Mouse (Mus musculus): Measurements from ENCODE around the gene Ccr3. TPM values are rescaled to one million over a fixed set of nuclear protein-coding genes. Genes with fewer than 3 reads are reported as not detected.
"Not testable (repeated sequence)": the region's sequence is repeated elsewhere in the genome, so short reads cannot be mapped to it uniquely, and the experiment has no call there.

The Ccr3 gene
- 0.11 TPM in 1 of 2 replicates, not detected in the other for polyA plus RNA-seq (2012; rRNA removed)

DNA sequence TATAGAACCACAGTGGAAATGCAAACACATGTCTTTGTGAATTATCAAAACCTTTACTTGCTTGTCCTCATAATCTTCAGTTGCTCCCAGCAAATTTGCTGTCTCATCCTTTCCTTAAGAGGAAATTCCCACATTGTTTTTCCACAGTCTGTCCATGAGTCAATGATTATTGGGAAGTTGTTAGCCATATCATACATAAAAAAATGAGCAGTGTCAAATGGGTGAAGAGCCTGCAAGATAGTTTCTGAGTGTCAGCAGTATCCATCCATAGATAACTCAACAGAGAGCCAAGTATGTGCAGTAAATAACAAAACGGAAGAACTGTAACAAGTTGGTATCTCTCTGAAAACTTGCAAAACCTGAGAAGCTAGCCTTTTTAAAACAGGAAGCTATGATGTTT lies at the start of gene Ccr3:
Ccr3 (plus strand) TSS at position 301 of the 400 bp plus-strand sequence.
- no peak for TF ChIP-seq CTCF (conservative IDR thresholded peaks at IDR 0.05; ENCODE audit: insufficient read depth, insufficient read length, low read depth, low read length)
- TF ChIP-seq POLR2A (IDR thresholded peaks at IDR 0.05; ENCODE audit: low read depth, low read length): no peak
- WGBS: 80% methylated on average over 1 of the region's 1 CpGs
- no peaks in the 10 kb centered on the region for H3K4me1 ChIP-seq (ENCODE audit: control insufficient read depth, insufficient read depth, low read length)
- no peak within 1 kb of the TSS for H3K27ac ChIP-seq (ENCODE audit: insufficient read depth, low read depth, low read length)
- no peak for DNase-seq
- no peak within 1 kb of the TSS for H3K4me3 ChIP-seq (ENCODE audit: insufficient read depth, low read depth, low read length)
- H3K36me3 ChIP-seq (ENCODE audit: control insufficient read depth, insufficient read depth, low read length): no peaks in the 10 kb centered on the region
- H3K27me3 ChIP-seq (replicated peaks; ENCODE audit: control insufficient read depth, insufficient read depth, low read length): no peaks in the 10 kb centered on the region

DNA sequence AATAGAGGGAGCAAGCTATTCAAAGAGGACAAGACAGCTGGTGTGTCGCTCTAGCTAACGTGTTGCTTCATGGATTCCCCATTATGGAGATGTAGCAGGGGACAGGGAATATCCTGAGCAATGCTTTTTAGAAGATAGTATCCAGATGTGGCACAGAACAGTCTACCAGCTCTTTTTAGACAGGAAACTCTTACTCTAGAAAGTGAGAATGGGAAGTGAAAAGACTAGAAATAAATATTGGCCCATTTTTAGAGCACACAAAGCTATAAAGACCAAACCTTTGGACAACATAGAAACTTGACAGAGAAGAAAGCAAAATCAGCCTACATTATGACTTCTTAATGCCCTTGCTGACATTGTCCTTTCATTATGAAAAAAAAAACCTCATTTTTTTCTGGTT lies 46.1 kb upstream of the Ccr3 start:
- H3K4me3 ChIP-seq (ENCODE audit: insufficient read depth, low read depth, low read length): no peak overlapping the region
- TF ChIP-seq POLR2A (IDR thresholded peaks at IDR 0.05; ENCODE audit: low read depth, low read length) (no peak), CTCF (conservative IDR thresholded peaks at IDR 0.05; ENCODE audit: insufficient read depth, insufficient read length, low read depth, low read length) (no peak)
- no peaks in the 10 kb centered on the region; the same call in 1 of the 2 replicates for H3K27me3 ChIP-seq (replicated peaks; ENCODE audit: control insufficient read depth, insufficient read depth, low read length)
- no peaks in the 10 kb centered on the region for H3K36me3 ChIP-seq (ENCODE audit: control insufficient read depth, insufficient read depth, low read length)
- WGBS: 70% methylated on average over 2 of the region's 2 CpGs
- no peak for DNase-seq
- H3K4me1 ChIP-seq (ENCODE audit: control insufficient read depth, insufficient read depth, low read length): no peaks in the 10 kb centered on the region
- no peak overlapping the region for H3K27ac ChIP-seq (ENCODE audit: insufficient read depth, low read depth, low read length)

DNA sequence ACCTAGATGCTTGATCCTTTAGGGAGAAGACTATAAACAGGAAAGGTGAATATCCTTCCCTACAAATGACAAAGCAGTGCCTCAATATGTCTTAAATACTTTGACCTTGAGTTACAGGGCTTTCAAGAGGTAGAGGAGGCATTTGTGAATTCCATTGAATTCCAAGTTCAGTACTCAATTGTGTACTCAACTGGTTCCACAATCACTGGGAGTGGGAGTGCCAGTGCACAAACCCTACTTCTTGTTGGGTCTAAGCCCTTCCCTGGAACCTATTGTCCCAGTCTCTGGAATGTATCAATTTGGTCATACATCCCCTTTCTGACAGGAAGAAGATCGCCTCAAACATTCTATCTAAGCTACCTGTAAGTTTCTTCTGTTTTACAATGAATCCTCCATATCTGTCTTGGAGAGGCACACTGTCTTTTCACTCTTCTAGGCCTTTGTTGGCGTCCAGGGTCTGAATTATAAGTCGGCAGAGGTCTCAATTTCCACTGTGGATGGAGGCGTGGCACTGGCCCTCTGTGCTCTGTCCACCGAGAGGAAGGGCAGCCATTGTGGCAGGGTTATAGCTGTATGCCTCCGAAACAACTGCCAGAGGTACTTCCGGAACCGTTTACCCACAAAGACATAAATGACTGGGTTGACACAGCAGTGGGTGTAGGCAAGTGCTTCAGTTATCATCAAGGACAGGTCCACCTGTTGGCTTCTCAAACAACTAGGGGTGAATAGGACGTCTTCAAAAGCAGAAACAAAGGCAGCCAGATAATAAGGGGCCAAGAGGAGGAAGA lies 44.7 kb upstream of the Ccr3 start:
- Histone ChIP-seq H3K36me3 (ENCODE audit: control insufficient read depth, insufficient read depth, low read length) (no peaks in the 10 kb centered on the region), H3K27ac (ENCODE audit: insufficient read depth, low read depth, low read length) (no peak overlapping the region), H3K4me3 (ENCODE audit: insufficient read depth, low read depth, low read length) (no peak overlapping the region), H3K4me1 (ENCODE audit: control insufficient read depth, insufficient read depth, low read length) (no peaks in the 10 kb centered on the region), H3K27me3 (replicated peaks; ENCODE audit: control insufficient read depth, insufficient read depth, low read length) (no peaks in the 10 kb centered on the region; the same call in 1 of the 2 replicates)
- DNase-seq: no peak
- WGBS: 82% methylated on average over 9 of the region's 9 CpGs
- TF ChIP-seq POLR2A (IDR thresholded peaks at IDR 0.05; ENCODE audit: low read depth, low read length): no peak

- Histone ChIP-seq H3K27ac (ENCODE audit: insufficient read depth, low read depth, low read length) (no peak within 1 kb of the TSS), H3K4me1 (ENCODE audit: control insufficient read depth, insufficient read depth, low read length) (no peaks in the 10 kb centered on the region), H3K27me3 (replicated peaks; ENCODE audit: control insufficient read depth, insufficient read depth, low read length) (no peaks in the 10 kb centered on the region; the same call in 1 of the 2 replicates), H3K36me3 (ENCODE audit: control insufficient read depth, insufficient read depth, low read length) (no peaks in the 10 kb centered on the region), H3K4me3 (ENCODE audit: insufficient read depth, low read depth, low read length) (no peak within 1 kb of the TSS)
- DNase-seq: no peak
- no peak for TF ChIP-seq CTCF (conservative IDR thresholded peaks at IDR 0.05; ENCODE audit: insufficient read depth, insufficient read length, low read depth, low read length)
- TF ChIP-seq POLR2A (IDR thresholded peaks at IDR 0.05; ENCODE audit: low read depth, low read length): no peak
- WGBS: 48% methylated on average over 1 of the region's 1 CpGs
Measured at GRCm38 (mm10) chr9:123978308-123978707, 43.5 kb upstream of the Ccr3 start, which contains the start of gene Ccr1l1. TSS of gene Ccr1l1 (minus strand) at chr9:123978408.

DNA sequence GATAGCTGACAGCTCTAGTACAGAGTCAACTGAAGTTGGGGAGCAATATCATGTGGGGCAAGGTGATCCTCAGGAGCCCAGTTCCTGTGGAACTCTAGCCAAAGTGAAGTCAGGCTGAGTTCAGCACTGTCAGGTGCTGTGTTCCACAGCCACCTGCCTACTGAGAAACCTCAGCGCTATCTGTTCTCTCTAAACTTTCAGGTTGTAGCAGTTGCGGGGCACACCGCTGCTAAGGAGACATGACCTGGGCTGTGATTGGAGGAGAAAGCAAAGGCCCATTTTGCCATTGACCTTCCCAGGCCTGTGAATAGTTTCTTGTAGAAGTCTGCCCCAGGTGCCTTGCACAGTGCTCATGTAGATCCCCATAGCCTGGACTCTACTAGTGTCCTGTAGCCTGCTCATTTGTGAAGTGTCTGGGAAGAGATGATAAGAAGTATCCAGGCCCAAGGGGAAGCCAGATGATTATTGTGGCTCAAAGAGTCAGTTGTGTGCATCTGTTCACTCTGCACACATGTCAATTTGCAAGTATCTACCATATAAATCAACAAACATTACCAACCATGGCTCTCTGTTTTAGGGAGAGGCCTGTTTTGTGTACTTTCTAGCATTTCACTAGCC lies 40.8 kb upstream of the Ccr3 start:
- H3K4me1 ChIP-seq (ENCODE audit: control insufficient read depth, insufficient read depth, low read length); H3K27ac ChIP-seq (ENCODE audit: insufficient read depth, low read depth, low read length); H3K4me3 ChIP-seq (ENCODE audit: insufficient read depth, low read depth, low read length); H3K27me3 ChIP-seq (replicated peaks; ENCODE audit: control insufficient read depth, insufficient read depth, low read length); DNase-seq; H3K36me3 ChIP-seq (ENCODE audit: control insufficient read depth, insufficient read depth, low read length): not testable (repeated sequence)
- WGBS: no CpG with 5 or more reads among the region's 3 CpGs

DNA sequence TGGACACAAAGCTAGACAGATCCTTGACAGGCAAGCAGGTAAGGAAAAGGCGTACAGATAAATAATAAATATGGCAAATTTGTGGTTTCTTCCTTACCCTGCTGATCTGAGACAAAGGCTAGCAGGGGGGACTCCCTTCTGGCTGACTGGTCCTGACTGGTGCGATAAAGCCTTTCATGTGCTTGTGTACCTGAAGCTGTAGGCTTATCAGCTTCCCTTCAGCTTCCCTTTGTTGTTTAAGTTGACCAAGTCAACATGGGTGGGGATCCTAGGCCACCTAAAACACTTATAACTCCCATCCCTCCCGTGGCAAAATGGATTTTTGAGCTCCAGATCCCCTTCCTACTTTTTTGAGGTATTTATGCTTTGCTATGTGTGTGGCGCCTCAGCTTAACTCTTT lies 39.9 kb upstream of the Ccr3 start:
- no peak for TF ChIP-seq CTCF (conservative IDR thresholded peaks at IDR 0.05; ENCODE audit: insufficient read depth, insufficient read length, low read depth, low read length)
- TF ChIP-seq POLR2A (IDR thresholded peaks at IDR 0.05; ENCODE audit: low read depth, low read length): no peak
- no peak overlapping the region for H3K4me3 ChIP-seq (ENCODE audit: insufficient read depth, low read depth, low read length)
- H3K27me3 ChIP-seq (replicated peaks; ENCODE audit: control insufficient read depth, insufficient read depth, low read length): no peaks in the 10 kb centered on the region
- WGBS: 77% methylated on average over 4 of the region's 4 CpGs
- no peaks in the 10 kb centered on the region for H3K36me3 ChIP-seq (ENCODE audit: control insufficient read depth, insufficient read depth, low read length)
- no peak for DNase-seq
- no peaks in the 10 kb centered on the region for H3K4me1 ChIP-seq (ENCODE audit: control insufficient read depth, insufficient read depth, low read length)
- H3K27ac ChIP-seq (ENCODE audit: insufficient read depth, low read depth, low read length): no peak overlapping the region

DNA sequence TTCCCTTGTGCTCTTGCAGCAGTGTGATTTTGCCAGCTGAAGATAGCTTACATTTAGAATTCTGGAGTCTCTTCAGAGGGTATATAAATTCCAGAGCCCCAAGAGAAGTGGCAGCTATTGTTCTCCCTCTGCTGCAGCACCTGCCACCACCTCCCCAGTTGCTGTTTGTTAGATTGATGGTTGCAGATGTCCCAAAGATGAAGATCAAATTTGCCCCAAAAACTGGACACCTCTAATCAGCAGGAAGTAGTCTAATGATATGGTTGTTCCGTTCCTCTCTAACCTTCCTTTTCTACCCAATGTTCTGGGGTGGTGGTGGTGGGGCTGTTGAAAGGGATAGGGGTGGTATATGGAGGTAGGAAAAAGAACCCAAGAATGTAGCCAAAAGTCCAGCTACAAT lies 39.1 kb upstream of the Ccr3 start:
- Histone ChIP-seq H3K36me3 (ENCODE audit: control insufficient read depth, insufficient read depth, low read length) (no peaks in the 10 kb centered on the region), H3K27ac (ENCODE audit: insufficient read depth, low read depth, low read length) (no peak overlapping the region), H3K27me3 (replicated peaks; ENCODE audit: control insufficient read depth, insufficient read depth, low read length) (no peaks in the 10 kb centered on the region), H3K4me1 (ENCODE audit: control insufficient read depth, insufficient read depth, low read length) (no peaks in the 10 kb centered on the region), H3K4me3 (ENCODE audit: insufficient read depth, low read depth, low read length) (no peak overlapping the region)
- 88% methylated on average over 1 of the region's 1 CpGs for WGBS
- no peak for DNase-seq
- TF ChIP-seq POLR2A (IDR thresholded peaks at IDR 0.05; ENCODE audit: low read depth, low read length) (no peak), CTCF (conservative IDR thresholded peaks at IDR 0.05; ENCODE audit: insufficient read depth, insufficient read length, low read depth, low read length) (no peak)

All from kidney, adult 2 months (tissue).